Mouse (Mus musculus) midbrain, embryonic 10.5 days (tissue): Measurements from ENCODE around the gene Pfkfb3. TPM values are rescaled to one million over a fixed set of nuclear protein-coding genes. Genes with fewer than 3 reads are reported as not detected.
"Not testable (repeated sequence)": the region's sequence is repeated elsewhere in the genome, so short reads cannot be mapped to it uniquely, and the experiment has no call there.

Source experiments
- DNase-seq: peaks from one replicate; pipeline ENCODE4 v3.0.0-alpha.2; 2017; ENCODE audit warnings: low spot score
- H3K27ac ChIP-seq: fragments of 300-500 bp; sonication (generic); replicated peaks from 2 replicates; pipeline ENCODE4 v1.5.1; 2016; ENCODE audit warnings: mild to moderate bottlenecking
- H3K27me3 ChIP-seq: fragments of 300-500 bp; sonication (generic); 2 replicates; pipeline ENCODE4 v1.6.1; 2016; ENCODE audit warnings: low read depth, mild to moderate bottlenecking; ENCODE audit not compliant: poor library complexity, severe bottlenecking
- H3K36me3 ChIP-seq: fragments of 300-500 bp; sonication (generic); 2 replicates; pipeline ENCODE4 v1.6.1; 2016; ENCODE audit warnings: mild to moderate bottlenecking, moderate library complexity
- H3K4me1 ChIP-seq: fragments of 300-500 bp; sonication (generic); 2 replicates; pipeline ENCODE4 v1.6.1; 2016
- H3K4me3 ChIP-seq: fragments of 300-500 bp; sonication (generic); 2 replicates; pipeline ENCODE4 v1.5.1; 2016; ENCODE audit warnings: mild to moderate bottlenecking, moderate library complexity
- H3K9me3 ChIP-seq: fragments of 300-500 bp; sonication (generic); replicated peaks from 2 replicates; pipeline ENCODE4 v1.6.1; 2016; ENCODE audit warnings: mild to moderate bottlenecking
- WGBS: fragments of 180-500 bp; shearing (Covaris S2); methylation state at CpG from one replicate; pipeline ENCODE4 v1.1.7; 2016; 5-methylcytosine and 5-hydroxymethylcytosine counted together
- polyA plus RNA-seq: library from polyadenylated mRNA; unstranded; fragments of >200 nt; fragmentation: Nextera tagmentation; extraction: Ambion mirVana; gene quantifications from 2 replicates; pipeline ENCODE4 v1.2.1, GENCODE M21; 2016

The Pfkfb3 gene
- polyA plus RNA-seq, 1 experiment from 2014 or later, result 13.3 TPM

GRCm38 (mm10) chr2:11545380-11545779, 8.5 kb downstream of the Pfkfb3 start:
- Histone ChIP-seq H3K9me3 (no peaks in the 10 kb centered on the region), H3K27me3 (peaks cover 5% of the 10 kb centered on the region; the same call in 1 of the 2 replicates), H3K4me1 (no peaks in the 10 kb centered on the region), H3K36me3 (no peaks in the 10 kb centered on the region), H3K4me3 (no peak overlapping the region), H3K27ac (no peak overlapping the region)
- WGBS, result 32% methylated on average over 1 of the region's 1 CpGs
- DNase-seq, result no peak

- 79% methylated on average over 5 of the region's 5 CpGs for WGBS
Measured at GRCm38 (mm10) chr2:11544342-11544741, 9.5 kb downstream of the Pfkfb3 start.

GRCm38 (mm10) chr2:11543158-11543557, 10.7 kb downstream of the Pfkfb3 start:
- no peaks in the 10 kb centered on the region for H3K36me3 ChIP-seq
- H3K27ac ChIP-seq, result no peak overlapping the region
- H3K9me3 ChIP-seq, result no peaks in the 10 kb centered on the region
- WGBS, result 77% methylated on average over 7 of the region's 7 CpGs
- no peak overlapping the region for H3K4me3 ChIP-seq
- H3K27me3 ChIP-seq, result no peaks in the 10 kb centered on the region
- DNase-seq, result no peak
- H3K4me1 ChIP-seq, result no peaks in the 10 kb centered on the region

More at GRCm38 (mm10) chr2:11544342-11544741, 9.5 kb downstream of the Pfkfb3 start:
- no peak for DNase-seq
- no peak overlapping the region for H3K4me3 ChIP-seq
- no peaks in the 10 kb centered on the region for H3K36me3 ChIP-seq
- no peaks in the 10 kb centered on the region for H3K4me1 ChIP-seq
- no peaks in the 10 kb centered on the region for H3K9me3 ChIP-seq
- no peak overlapping the region for H3K27ac ChIP-seq
- no peaks in the 10 kb centered on the region for H3K27me3 ChIP-seq

- peak; percentile 41 for DNase-seq
- no peaks in the 10 kb centered on the region for H3K9me3 ChIP-seq
- 88% methylated on average over 1 of the region's 1 CpGs for WGBS
- no peaks in the 10 kb centered on the region for H3K36me3 ChIP-seq
- H3K4me1 ChIP-seq, result no peaks in the 10 kb centered on the region
- no peak overlapping the region for H3K27ac ChIP-seq
- H3K27me3 ChIP-seq, result no peaks in the 10 kb centered on the region
- no peak overlapping the region for H3K4me3 ChIP-seq
Measured at GRCm38 (mm10) chr2:11542640-11543039, 11.2 kb downstream of the Pfkfb3 start.

GRCm38 (mm10) chr2:11542121-11542520, 11.8 kb downstream of the Pfkfb3 start:
- DNase-seq, result no peak
- no peaks in the 10 kb centered on the region for H3K36me3 ChIP-seq
- 97% methylated on average over 1 of the region's 1 CpGs for WGBS
- H3K9me3 ChIP-seq, result no peaks in the 10 kb centered on the region
- 0 out of 2 replicates have a peak, but pooled peaks cover 4% of the 10 kb centered on the region for H3K27me3 ChIP-seq
- H3K4me3 ChIP-seq, result no peak overlapping the region
- no peak overlapping the region for H3K27ac ChIP-seq
- H3K4me1 ChIP-seq, result no peaks in the 10 kb centered on the region

- not testable (repeated sequence) for H3K4me1 ChIP-seq, H3K4me3 ChIP-seq, H3K27ac ChIP-seq, H3K27me3 ChIP-seq, H3K36me3 ChIP-seq, DNase-seq, H3K9me3 ChIP-seq
- WGBS, result 70% methylated on average over 1 of the region's 1 CpGs
Measured at GRCm38 (mm10) chr2:11541528-11541927, 12.3 kb downstream of the Pfkfb3 start.

GRCm38 (mm10) chr2:11535966-11536365, 17.9 kb downstream of the Pfkfb3 start:
- H3K27ac ChIP-seq, result no peak overlapping the region
- peak overlapping the region; percentile 58 for H3K4me3 ChIP-seq
- no peaks in the 10 kb centered on the region for H3K36me3 ChIP-seq
- 74% methylated on average over 8 of the region's 8 CpGs for WGBS
- no peaks in the 10 kb centered on the region for H3K9me3 ChIP-seq
- DNase-seq, result no peak
- H3K27me3 ChIP-seq, result peaks cover 18% of the 10 kb centered on the region
- peaks cover 14% of the 10 kb centered on the region for H3K4me1 ChIP-seq

GRCm38 (mm10) chr2:11535412-11535928, 18.4 kb downstream of the Pfkfb3 start:
- Histone ChIP-seq H3K4me3 (peak overlapping the region; percentile 58), H3K27ac (peak overlapping the region; percentile 74; the same call in 1 of the 2 replicates), H3K36me3 (no peaks in the 10 kb centered on the region), H3K4me1 (peaks cover 14% of the 10 kb centered on the region), H3K27me3 (peaks cover 18% of the 10 kb centered on the region), H3K9me3 (no peaks in the 10 kb centered on the region)
- WGBS, result under 1% methylated on average over 32 of the region's 32 CpGs
- peak; percentile 92 for DNase-seq

- Histone ChIP-seq H3K4me3 (peak overlapping the region; percentile 58), H3K36me3 (no peaks in the 10 kb centered on the region), H3K9me3 (no peaks in the 10 kb centered on the region), H3K4me1 (peaks cover 14% of the 10 kb centered on the region), H3K27me3 (peaks cover 18% of the 10 kb centered on the region), H3K27ac (peak overlapping the region; percentile 74; the same call in 1 of the 2 replicates)
- WGBS, result 40% methylated on average over 10 of the region's 10 CpGs
- no peak for DNase-seq
Measured at GRCm38 (mm10) chr2:11534826-11535225, 19.1 kb downstream of the Pfkfb3 start.

GRCm38 (mm10) chr2:11530101-11530500, 23.8 kb downstream of the Pfkfb3 start:
- DNase-seq, result no peak
- peaks cover 11% of the 10 kb centered on the region for H3K27me3 ChIP-seq

GRCm38 (mm10) chr2:11526063-11526462, 27.8 kb downstream of the Pfkfb3 start:
- no peaks in the 10 kb centered on the region for H3K27me3 ChIP-seq
- DNase-seq, result no peak
- no peaks in the 10 kb centered on the region for H3K36me3 ChIP-seq
- no peak overlapping the region for H3K27ac ChIP-seq
- WGBS, result 84% methylated on average over 5 of the region's 5 CpGs
- H3K4me3 ChIP-seq, result no peak overlapping the region
- H3K9me3 ChIP-seq, result no peaks in the 10 kb centered on the region
- H3K4me1 ChIP-seq, result no peaks in the 10 kb centered on the region

More at GRCm38 (mm10) chr2:11530101-11530500, 23.8 kb downstream of the Pfkfb3 start:
- no peaks in the 10 kb centered on the region for H3K9me3 ChIP-seq
- H3K36me3 ChIP-seq, result no peaks in the 10 kb centered on the region
- WGBS, result 87% methylated on average over 6 of the region's 6 CpGs
- H3K4me1 ChIP-seq, result peaks cover 6% of the 10 kb centered on the region
- H3K4me3 ChIP-seq, result no peak overlapping the region
- H3K27ac ChIP-seq, result no peak overlapping the region

GRCm38 (mm10) chr2:11524736-11525135, 29.1 kb downstream of the Pfkfb3 start:
- 86% methylated on average over 6 of the region's 6 CpGs for WGBS

GRCm38 (mm10) chr2:11521758-11522157, 32.1 kb downstream of the Pfkfb3 start:
- H3K27ac ChIP-seq, result no peak overlapping the region
- H3K4me3 ChIP-seq, result no peak overlapping the region
- no peak for DNase-seq
- no peaks in the 10 kb centered on the region for H3K4me1 ChIP-seq
- H3K36me3 ChIP-seq, result no peaks in the 10 kb centered on the region
- H3K27me3 ChIP-seq, result no peaks in the 10 kb centered on the region
- 87% methylated on average over 7 of the region's 7 CpGs for WGBS
- H3K9me3 ChIP-seq, result no peaks in the 10 kb centered on the region

More at GRCm38 (mm10) chr2:11524736-11525135, 29.1 kb downstream of the Pfkfb3 start:
- Histone ChIP-seq H3K27me3 (no peaks in the 10 kb centered on the region), H3K9me3 (no peaks in the 10 kb centered on the region), H3K36me3 (no peaks in the 10 kb centered on the region), H3K27ac (no peak overlapping the region), H3K4me3 (no peak overlapping the region), H3K4me1 (no peaks in the 10 kb centered on the region)
- DNase-seq, result no peak
